Mouse (Mus musculus) C2C12 (cell line): ENCODE measurements at regions not wholly inside any gene's neighbourhood (a gene's known extent, or its start where the extent isn't known, plus 50 kb on each side); places are given as distances from the start of the nearest gene placed in this dataset.

ENCODE experiments used
- H3K27me3 ChIP-seq: one replicate; pipeline ENCODE4 v1.6.1; 2011; ENCODE audit not compliant: control insufficient read depth, insufficient read depth, insufficient read length
- H3K36me3 ChIP-seq: one replicate; pipeline ENCODE4 v1.6.1; 2011; ENCODE audit not compliant: control insufficient read depth, insufficient read depth
- H3K4me3 ChIP-seq: one replicate; pipeline ENCODE4 v1.5.1; 2011; ENCODE audit warnings: mild to moderate bottlenecking, control low read depth; ENCODE audit not compliant: poor library complexity, insufficient read depth, severe bottlenecking
- H3K79me2 ChIP-seq: one replicate; pipeline ENCODE4 v1.6.1; 2011; ENCODE audit not compliant: control insufficient read depth, insufficient read depth
- H3K79me3 ChIP-seq: one replicate; pipeline ENCODE4 v1.6.1; 2011; ENCODE audit warnings: low read depth, control low read depth
- H3ac ChIP-seq: one replicate; pipeline ENCODE3; 2011; ENCODE audit warnings: low read depth; ENCODE audit not compliant: control insufficient read depth, insufficient read length
- CEBPB ChIP-seq: IDR thresholded peaks from one replicate; pipeline ENCODE4 v1.6.1; 2011; ENCODE audit warnings: low read depth, mild to moderate bottlenecking, control low read depth, moderate library complexity
- CTCF ChIP-seq: IDR thresholded peaks from one replicate; pipeline ENCODE4 v1.5.1; 2011; ENCODE audit not compliant: control insufficient read depth, insufficient read depth, insufficient read length
- FOSL1 ChIP-seq: IDR thresholded peaks from one replicate; pipeline ENCODE4 v1.8.0; 2011; ENCODE audit warnings: mild to moderate bottlenecking, low read length; ENCODE audit not compliant: poor library complexity, insufficient read depth, severe bottlenecking
- MAX ChIP-seq: IDR thresholded peaks from one replicate; pipeline ENCODE4 v1.6.1; 2011; ENCODE audit warnings: mild to moderate bottlenecking, control low read depth
- MYOD1 ChIP-seq: IDR thresholded peaks from one replicate; pipeline ENCODE4 v1.6.1; 2011; ENCODE audit warnings: low read depth; ENCODE audit not compliant: control insufficient read depth, insufficient read length
- MYOG ChIP-seq: IDR thresholded peaks from one replicate; pipeline ENCODE4 v1.6.1; 2011; ENCODE audit not compliant: control insufficient read depth, insufficient read length; ENCODE audit errors: extremely low read depth
- USF1 ChIP-seq: IDR thresholded peaks from one replicate; pipeline ENCODE4 v1.6.1; 2011; ENCODE audit warnings: low read depth, mild to moderate bottlenecking, control low read depth, moderate library complexity

GRCm38 (mm10) chr10:17563351-17563749 is 159.7 kb upstream of the Cited2 start:
- Histone ChIP-seq H3K79me3 (no peaks in the 10 kb centered on the region), H3K36me3 (no peaks in the 10 kb centered on the region), H3ac (no peak overlapping the region), H3K4me3 (no peak overlapping the region), H3K79me2 (no peaks in the 10 kb centered on the region), H3K27me3 (no peaks in the 10 kb centered on the region)
- TF ChIP-seq MAX (no peak), USF1 (no peak), CEBPB (no peak), MYOG (no peak), MYOD1 (no peak), FOSL1 (no peak), CTCF (no peak)

GRCm38 (mm10) chr10:17564895-17565620 is 158.0 kb upstream of the Cited2 start:
- Histone ChIP-seq H3K79me3 (no peaks in the 10 kb centered on the region), H3K4me3 (no peak overlapping the region), H3K27me3 (no peaks in the 10 kb centered on the region), H3ac (no peak overlapping the region), H3K79me2 (no peaks in the 10 kb centered on the region), H3K36me3 (no peaks in the 10 kb centered on the region)
- TF ChIP-seq CTCF = no peak
- no peak for TF ChIP-seq USF1

GRCm38 (mm10) chr10:17566975-17567374 is 156.0 kb upstream of the Cited2 start:
- Histone ChIP-seq H3ac (no peak overlapping the region), H3K36me3 (no peaks in the 10 kb centered on the region), H3K79me2 (no peaks in the 10 kb centered on the region), H3K4me3 (no peak overlapping the region), H3K79me3 (no peaks in the 10 kb centered on the region), H3K27me3 (no peaks in the 10 kb centered on the region)
- no peak for TF ChIP-seq USF1
- TF ChIP-seq MAX = no peak
- no peak for TF ChIP-seq FOSL1
- no peak for TF ChIP-seq MYOG
- no peak for TF ChIP-seq CTCF
- no peak for TF ChIP-seq CEBPB
- no peak for TF ChIP-seq MYOD1

- no peaks in the 10 kb centered on the region for H3K36me3 ChIP-seq
- no peak overlapping the region for H3K4me3 ChIP-seq
- H3ac ChIP-seq = no peak overlapping the region
- H3K79me3 ChIP-seq = no peaks in the 10 kb centered on the region
- no peak for TF ChIP-seq CEBPB
- TF ChIP-seq MAX = no peak
- no peak for TF ChIP-seq USF1
- TF ChIP-seq MYOG = no peak
- TF ChIP-seq MYOD1 = no peak
- TF ChIP-seq CTCF = no peak
- no peak for TF ChIP-seq FOSL1
- no peaks in the 10 kb centered on the region for H3K27me3 ChIP-seq
- H3K79me2 ChIP-seq = no peaks in the 10 kb centered on the region
Measured at GRCm38 (mm10) chr10:17567631-17568030, 155.4 kb upstream of the Cited2 start.

GRCm38 (mm10) chr10:17569577-17570113 is 153.4 kb upstream of the Cited2 start:
- Histone ChIP-seq H3K36me3 (no peaks in the 10 kb centered on the region), H3ac (no peak overlapping the region), H3K79me2 (no peaks in the 10 kb centered on the region), H3K4me3 (no peak overlapping the region), H3K27me3 (no peaks in the 10 kb centered on the region), H3K79me3 (no peaks in the 10 kb centered on the region)
- TF ChIP-seq CEBPB (no peak), USF1 (no peak), FOSL1 (no peak), CTCF (no peak), MAX (no peak)

GRCm38 (mm10) chr10:17574894-17575293 is 148.1 kb upstream of the Cited2 start:
- Histone ChIP-seq H3ac (no peak overlapping the region), H3K4me3 (no peak overlapping the region), H3K79me2 (no peaks in the 10 kb centered on the region), H3K27me3 (no peaks in the 10 kb centered on the region), H3K79me3 (no peaks in the 10 kb centered on the region), H3K36me3 (no peaks in the 10 kb centered on the region)
- TF ChIP-seq FOSL1 = no peak
- no peak for TF ChIP-seq USF1
- TF ChIP-seq CTCF = no peak
- TF ChIP-seq CEBPB = no peak
- TF ChIP-seq MYOD1 = no peak
- TF ChIP-seq MYOG = no peak
